Mouse (Mus musculus) heart, postnatal 10 days (tissue): ENCODE results near the gene Lrrc46. TPM values are rescaled to one million over a fixed set of nuclear protein-coding genes. Genes with fewer than 3 reads are reported as not detected.

ENCODE experiments used
- DNase-seq, 2 experiments: peaks; one replicate each; pipeline ENCODE4 v3.0.0; 2021
- intact Hi-C: fragments of 180-260 bp; cut with DNase I; formaldehyde crosslinking; loops from one replicate; pipeline ENCODE4 v1.15.1; 2025
- total RNA-seq, 2 experiments: library from RNA; stranded (reverse); gene quantifications; 2 replicates each; pipeline ENCODE4 v1.2.3; 2021

Gene Lrrc46
- total RNA-seq, 2 experiments from 2014 or later = 0.31 to 0.45 TPM

- no peak for DNase-seq
- intact Hi-C loops = no loop called here
These were observed 22.4 kb downstream of the Lrrc46 start for GRCm38 (mm10) chr11:97018583-97019344.

- DNase-seq = peak in 1 of 2 experiments; percentile 30
- intact Hi-C loops = no loop called here
These were observed 23.3 kb downstream of the Lrrc46 start for GRCm38 (mm10) chr11:97017696-97018582.

GRCm38 (mm10) chr11:97013121-97013670 lies 28.0 kb downstream of the Lrrc46 start, which contains the start of gene Sp6:
Gene Sp6, plus strand, starts transcription at chr11:97013394.
- intact Hi-C loops = no loop called here
- DNase-seq = no peak

- intact Hi-C loops = no loop called here
- no peak for DNase-seq
These were observed 31.9 kb downstream of the Lrrc46 start for GRCm38 (mm10) chr11:97009198-97009790.

- intact Hi-C loops = no loop called here
These were observed 34.0 kb downstream of the Lrrc46 start for GRCm38 (mm10) chr11:97007093-97007794.

GRCm38 (mm10) chr11:97003170-97003569 lies 38.0 kb downstream of the Lrrc46 start:
- intact Hi-C loops = no loop called here
- DNase-seq = no peak

More at GRCm38 (mm10) chr11:97007093-97007794, 34.0 kb downstream of the Lrrc46 start:
- no peak for DNase-seq

GRCm38 (mm10) chr11:96997380-96997956 lies 43.7 kb downstream of the Lrrc46 start:
- DNase-seq = peak; percentile 38 to 53
- intact Hi-C loops = no loop called here

- intact Hi-C loops = no loop called here
- DNase-seq = no peak
These were observed 44.3 kb downstream of the Lrrc46 start for GRCm38 (mm10) chr11:96996773-96997379.

DNA sequence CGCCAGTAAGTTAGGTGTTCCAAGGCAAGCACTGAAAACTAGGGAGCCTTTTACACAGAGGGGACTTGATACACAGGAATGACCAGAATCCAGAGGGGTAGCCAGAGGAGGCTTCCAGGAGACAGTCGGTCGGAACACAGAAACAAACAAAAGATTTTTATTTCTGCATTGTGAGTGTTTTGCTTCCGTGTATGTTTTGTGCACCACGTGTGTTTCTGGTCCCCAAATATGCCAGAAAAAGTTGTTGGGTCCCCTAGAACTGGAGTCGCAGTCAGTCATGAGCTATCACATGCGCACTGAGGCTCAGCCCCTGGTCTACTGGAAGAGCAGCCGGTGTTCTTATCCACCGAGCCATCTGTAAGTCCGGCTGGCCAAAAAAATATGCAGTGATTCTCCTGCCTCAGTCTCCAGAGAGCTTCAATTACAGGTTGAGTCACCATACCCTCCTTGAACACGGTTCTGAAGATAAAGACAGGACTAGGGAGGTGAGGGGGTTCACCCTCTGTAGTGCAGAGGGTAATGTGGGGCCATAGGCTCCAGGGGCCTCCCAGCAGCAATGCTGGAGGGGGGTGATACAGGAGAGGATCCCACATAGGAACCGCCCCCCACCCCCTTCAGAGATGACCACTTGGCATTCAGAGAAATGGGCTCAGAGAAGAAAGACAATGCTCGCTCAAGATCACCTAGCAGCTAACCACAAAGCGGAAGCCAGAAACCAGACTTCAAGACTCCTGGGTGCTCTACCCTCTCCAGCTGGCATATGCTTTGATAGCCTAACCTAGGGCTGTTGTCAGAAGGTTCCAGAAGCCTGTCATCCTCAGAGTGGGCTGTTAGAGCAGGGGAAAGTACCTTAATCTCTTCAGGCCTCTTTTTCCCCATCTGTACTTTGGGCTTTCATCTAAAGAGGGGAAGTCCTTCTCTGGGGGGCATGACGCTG lies 45.1 kb downstream of the Lrrc46 start:
- intact Hi-C loops = no loop called here
- DNase-seq = no peak

DNA sequence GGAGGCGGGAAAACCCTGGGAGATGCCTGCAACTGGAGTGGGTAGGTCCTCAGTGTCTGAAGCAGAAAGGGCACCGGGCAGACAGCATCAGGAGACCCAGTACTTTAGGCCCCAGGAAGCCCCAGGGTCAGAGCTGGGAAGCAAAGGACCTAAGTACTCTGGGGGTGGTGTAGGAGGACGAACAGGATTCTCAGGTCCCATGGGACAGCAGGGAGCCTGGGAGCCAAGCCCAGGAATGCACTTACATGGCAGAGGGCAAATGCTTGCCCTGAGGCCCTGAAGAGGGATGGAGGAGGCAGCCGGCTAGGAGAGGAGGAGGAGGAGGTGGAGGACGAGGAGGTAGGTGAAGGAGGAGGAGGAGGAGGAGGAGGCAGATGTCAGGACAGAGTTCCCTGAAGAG lies 46.2 kb downstream of the Lrrc46 start:
- intact Hi-C loops = no loop called here
- no peak for DNase-seq

- no peak for DNase-seq
- intact Hi-C loops = no loop called here
These were observed 48.4 kb downstream of the Lrrc46 start for GRCm38 (mm10) chr11:96992722-96993311.

DNA sequence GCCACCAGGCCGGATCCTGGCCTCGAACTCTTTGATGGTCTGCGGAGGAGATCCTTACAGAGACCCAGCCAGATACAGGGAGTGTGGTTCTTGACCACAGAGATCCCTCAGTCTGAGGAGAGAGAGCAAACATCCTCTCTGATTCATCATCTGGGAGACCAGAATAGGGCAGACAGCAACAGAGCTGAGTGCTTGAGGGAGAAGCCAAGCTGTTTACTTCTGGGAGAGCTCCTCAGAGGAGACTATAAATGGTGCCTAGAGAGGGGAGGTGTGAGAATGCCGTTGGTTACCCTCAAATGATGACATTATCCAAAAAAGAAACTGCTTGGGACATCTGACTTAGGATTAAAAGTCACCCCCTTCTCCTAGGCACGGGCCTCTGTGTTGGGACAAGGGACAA lies 49.7 kb downstream of the Lrrc46 start:
- no peak for DNase-seq
- intact Hi-C loops = no loop called here

- intact Hi-C loops = loop anchor here (10.0 kb wide), 1 partner anchor 187 kb away; no protein-coding TSS in a partner anchor
- peak in 1 of 2 experiments; percentile 20 for DNase-seq
These were observed 53.1 kb downstream of the Lrrc46 start for GRCm38 (mm10) chr11:96987873-96988655.

DNA sequence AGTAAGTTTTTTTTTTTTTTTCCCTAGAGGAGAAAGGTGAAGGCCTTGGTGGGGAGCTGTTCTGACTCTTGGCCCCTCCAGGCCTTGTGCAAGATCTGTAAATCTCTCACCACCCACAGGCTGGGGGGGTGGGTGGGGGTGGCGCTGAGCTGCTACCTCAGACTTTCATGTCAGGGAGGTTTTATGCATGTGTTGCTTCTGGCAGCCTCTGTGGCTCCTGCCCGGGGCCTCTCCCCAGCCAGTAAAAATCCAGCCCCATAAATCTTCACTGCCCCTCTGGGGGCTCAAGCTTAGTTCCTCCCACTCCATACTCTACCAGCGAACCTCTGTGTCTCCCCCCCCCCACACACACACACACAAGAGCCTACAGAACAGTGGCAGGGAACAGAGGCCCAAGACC lies 54.7 kb downstream of the Lrrc46 start:
- intact Hi-C loops = loop anchor here (10.0 kb wide), 1 partner anchor 188 kb away; no protein-coding TSS in a partner anchor
- no peak for DNase-seq

DNA sequence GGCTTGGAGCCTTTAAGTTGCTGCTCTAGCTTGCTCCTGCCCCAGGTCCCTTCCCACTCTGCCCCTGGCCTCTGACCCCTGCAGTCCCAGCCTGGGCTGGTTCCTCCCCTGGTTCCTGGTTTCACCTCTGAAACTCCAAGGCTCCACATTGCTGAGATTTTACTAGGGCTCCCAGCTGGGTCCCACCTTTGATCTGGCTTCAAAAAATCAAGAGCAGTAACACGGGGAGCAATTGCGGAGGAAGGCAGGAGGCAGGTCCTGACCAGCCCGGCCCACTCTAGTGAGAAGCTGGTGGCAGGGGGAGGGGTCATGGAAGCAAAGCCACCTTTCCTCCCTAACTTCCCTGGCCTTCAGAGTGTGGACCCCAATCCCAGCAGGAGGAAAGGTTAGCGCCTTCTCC lies 56.3 kb downstream of the Lrrc46 start:
- intact Hi-C loops = loop anchor here (10.0 kb wide), 1 partner anchor 190 kb away; no protein-coding TSS in a partner anchor

More for the DNA sequence above, 56.3 kb downstream of the Lrrc46 start:
- no peak for DNase-seq
